In genomic region chr2:103893805-103894204, GRCm38 (mm10) we compare ENCODE assay signal across 12 mouse cellular contexts.
DNase-seq lines count a peak whose midpoint lies in the region; ATAC-seq and TF ChIP-seq lines count a peak whose summit lies in the region.
"Had no signal": no experiment of that assay in that cellular context is flagged by ENCODE, and none has a peak within 500 bp of the region (broad histone marks: within the 10 kb centered on the region; RNA-seq: fewer than 3 reads in every experiment).

No protein-coding gene starts in this region.

- H3K4me1 ChIP-seq in heart, embryonic 12.5 days (replicated peaks) = peaks cover 42% of the 10 kb centered on the region
- H3K4me1 ChIP-seq in CH12.LX (ENCODE audit: control insufficient read depth in 1 of 2, insufficient read depth in 2 of 2) = peaks cover 48 to 81% of the 10 kb centered on the region in 2 experiments

- in situ Hi-C loops in CH12.LX (cut with MboI; ENCODE audit: low pct_ligation_motif_present, low pct_unique_long_range_greater_than_20kb, low sequenced_read_pairs) = no loop called here

- no peaks in the 10 kb centered on the region for H3K36me3 ChIP-seq in heart, embryonic 12.5 days
- H3K36me3 ChIP-seq in CH12.LX (replicated peaks in 1 of 2; ENCODE audit: control insufficient read depth in 1 of 2, insufficient read depth in 1 of 2, low read length in 1 of 2) = no peaks in the 10 kb centered on the region

- TF ChIP-seq EP300 in CH12.LX (IDR thresholded peaks at IDR 0.05; ENCODE audit: low read length) = no peak

- dilution Hi-C loops in CH12.LX (cut with MboI; ENCODE audit: extremely low pct_ligation_motif_present, extremely low pct_unique_long_range_greater_than_20kb, low sequenced_read_pairs) = no loop called here

- 19% methylated on average over 2 of the region's 2 CpGs for WGBS in heart, embryonic 12.5 days

- H3K4me2 ChIP-seq in heart, embryonic 12.5 days = 0 out of 2 replicates have a peak overlapping the region, but pooled peaks have one; percentile 1
- peak overlapping the region; percentile 92 for H3K4me2 ChIP-seq in CH12.LX (ENCODE audit: insufficient read depth, low read depth, poor library complexity, severe bottlenecking)

- H3K4me3 ChIP-seq in heart, embryonic 12.5 days = no peak overlapping the region
- H3K4me3 ChIP-seq in CH12.LX (replicated peaks in 1 of 3; ENCODE audit: low read depth in 2 of 3, low read length in 2 of 3, poor library complexity in 1 of 3) = peak overlapping the region in 1 of 3 experiments; percentile 10

- H3K9me3 ChIP-seq in heart, embryonic 12.5 days (replicated peaks) = no peaks in the 10 kb centered on the region
- H3K9me3 ChIP-seq in CH12.LX (replicated peaks; ENCODE audit: low read length) = no peaks in the 10 kb centered on the region

- H3K9ac ChIP-seq in heart, embryonic 12.5 days = no peak overlapping the region
- H3K9ac ChIP-seq in CH12.LX (ENCODE audit: insufficient read depth, low read depth) = peak overlapping the region; percentile 72

- H3K79me2 ChIP-seq in CH12.LX (replicated peaks; ENCODE audit: control insufficient read depth, extremely low read depth, insufficient read depth, poor library complexity, severe bottlenecking) = no peaks in the 10 kb centered on the region

- DNase-seq in heart, adult 18-20 months = no peak
- no peak for DNase-seq in CH12.LX (ENCODE audit: extremely low read depth)
- no peak for DNase-seq in thymus, adult 18-20 months
- no peak for DNase-seq in left cerebral cortex, postnatal 14 days (ENCODE audit: low spot score in 2 of 2)
- DNase-seq in heart, postnatal 4 days = no peak
- DNase-seq: kidney, adult 9 months; right cerebral cortex, postnatal 14 days had no signal

- peak; percentile 90 for ATAC-seq in heart, embryonic 12.5 days (ENCODE audit: insufficient number of reproducible peaks, low FRiP score)
- peak; percentile 83 for ATAC-seq in erythroid progenitor cell, adult 5-6 weeks (replicated peaks; ENCODE audit: low FRiP score, poor library complexity, severe bottlenecking)
- peak; percentile 81 for ATAC-seq in megakaryocyte progenitor cell, adult 5-6 weeks (replicated peaks; ENCODE audit: poor library complexity)
- ATAC-seq: CD4-positive, CD25-positive, alpha-beta regulatory T cell, adult 4 months had no signal

- peak overlapping the region; percentile 87 for H3K27ac ChIP-seq in heart, embryonic 12.5 days (ENCODE audit: poor library complexity, severe bottlenecking)
- peak overlapping the region; percentile 100 for H3K27ac ChIP-seq in CH12.LX (ENCODE audit: insufficient read depth, low read depth)
- H3K27ac ChIP-seq: macrophage had no signal

- TF ChIP-seq CTCF in CH12.LX (conservative IDR thresholded peaks at IDR 0.05 in 1 of 2, IDR thresholded peaks at IDR 0.05 in 1 of 2; ENCODE audit: low read depth in 2 of 2, low read length in 2 of 2) = no peak

- peaks cover 17% of the 10 kb centered on the region for H3K27me3 ChIP-seq in heart, embryonic 12.5 days (replicated peaks)
- H3K27me3 ChIP-seq in CH12.LX (replicated peaks) = no peaks in the 10 kb centered on the region

- TF ChIP-seq POLR2A in CH12.LX (IDR thresholded peaks at IDR 0.05; ENCODE audit: low read depth, low read length) = peak; percentile 26; the same call in 1 of the 2 replicates

- intact Hi-C loops in left cerebral cortex, postnatal 14 days (cut with DNase I) = no loop called here

- TF ChIP-seq RAD21 in CH12.LX (IDR thresholded peaks at IDR 0.05; ENCODE audit: low read depth, low read length) = no peak

TF ChIP-seq in CH12.LX, 34 proteins besides CTCF, POLR2A, EP300 and RAD21:
- TF ChIP-seq RCOR1 (conservative IDR thresholded peaks at IDR 0.05; ENCODE audit: low read depth, low read length) (0 out of 2 replicates have a peak, but pooled peaks have one; percentile 28), CHD1 (IDR thresholded peaks at IDR 0.05; ENCODE audit: low read depth, low read length) (0 out of 2 replicates have a peak, but pooled peaks have one; percentile 40), IRF4 (IDR thresholded peaks at IDR 0.05; ENCODE audit: low read depth, low read length) (0 out of 2 replicates have a peak, but pooled peaks have one; percentile 46), MAX (IDR thresholded peaks at IDR 0.05; ENCODE audit: low read length) (peak; percentile 57), ZC3H11A (IDR thresholded peaks at IDR 0.05; ENCODE audit: low read depth, low read length) (no peak), KAT2A (IDR thresholded peaks at IDR 0.05; ENCODE audit: insufficient replicate concordance, low read length) (no peak), TCF12 (IDR thresholded peaks at IDR 0.05; ENCODE audit: low read depth, low read length) (peak; percentile 22; the same call in 1 of the 2 replicates), ETS1 (conservative IDR thresholded peaks at IDR 0.05; ENCODE audit: low read depth, low read length) (0 out of 2 replicates have a peak, but pooled peaks have one; percentile 26)
